Mouse (Mus musculus) hindbrain, embryonic 14.5 days (tissue): ENCODE data around the gene Hpse. TPM values are rescaled to one million over a fixed set of nuclear protein-coding genes. Genes with fewer than 3 reads are reported as not detected.

Experiments used
- ATAC-seq: fragments of 200-750 bp; cut with Nextera tagmentation; 2 replicates; pipeline ENCODE4 v1.8.0; 2017; ENCODE audit warnings: moderate number of reproducible peaks, mild to moderate bottlenecking, moderate TSS enrichment, moderate library complexity; ENCODE audit not compliant: low FRiP score
- DNase-seq: peaks from one replicate; pipeline ENCODE4 v3.0.0-alpha.2; 2015; ENCODE audit warnings: low spot score
- H3K27ac ChIP-seq: fragments of 300-500 bp; sonication (generic); 2 replicates; pipeline ENCODE4 v1.5.1; 2014; ENCODE audit warnings: mild to moderate bottlenecking, moderate library complexity
- H3K27me3 ChIP-seq: fragments of 300-500 bp; sonication (generic); 2 replicates; pipeline ENCODE4 v1.6.1; 2014; ENCODE audit warnings: mild to moderate bottlenecking, low read length, mixed read lengths; ENCODE audit not compliant: control insufficient read depth, insufficient read depth
- H3K36me3 ChIP-seq: fragments of 300-500 bp; sonication (generic); replicated peaks from 2 replicates; pipeline ENCODE4 v1.6.1; 2014; ENCODE audit not compliant: control insufficient read depth, insufficient read depth
- H3K4me1 ChIP-seq: fragments of 300-500 bp; sonication (generic); replicated peaks from 2 replicates; pipeline ENCODE4 v1.6.1; 2014; ENCODE audit warnings: antibody characterized with exemption, low read length, mixed read lengths; ENCODE audit not compliant: control insufficient read depth, insufficient read depth
- H3K4me2 ChIP-seq: fragments of 300-500 bp; sonication (generic); replicated peaks from 2 replicates; pipeline ENCODE4 v1.6.1; 2014; ENCODE audit warnings: mild to moderate bottlenecking, moderate library complexity
- H3K4me3 ChIP-seq: fragments of 300-500 bp; sonication (generic); replicated peaks from 2 replicates; pipeline ENCODE4 v1.5.1; 2014; ENCODE audit warnings: mild to moderate bottlenecking, low read length
- H3K9ac ChIP-seq: fragments of 300-500 bp; sonication (generic); 2 replicates; pipeline ENCODE4 v1.6.1; 2014
- H3K9me3 ChIP-seq: fragments of 300-500 bp; sonication (generic); 2 replicates; pipeline ENCODE4 v1.6.1; 2016; ENCODE audit warnings: low read length; ENCODE audit not compliant: control insufficient read depth
- WGBS: fragments of 180-500 bp; shearing (Covaris S2); extraction: QIAGEN DNeasy Blood & Tissue Kit; methylation state at CpG from one replicate; pipeline ENCODE4 v1.1.7; 2014; 5-methylcytosine and 5-hydroxymethylcytosine counted together
- polyA plus RNA-seq: library from polyadenylated mRNA; unstranded; fragments of >200 nt; fragmentation: Nextera tagmentation; extraction: Ambion mirVana; gene quantifications from 2 replicates; pipeline ENCODE4 v1.2.1, GENCODE M21; 2014

The Hpse gene
- polyA plus RNA-seq, 1 experiment from 2014 or later = 0.41 TPM

DNA sequence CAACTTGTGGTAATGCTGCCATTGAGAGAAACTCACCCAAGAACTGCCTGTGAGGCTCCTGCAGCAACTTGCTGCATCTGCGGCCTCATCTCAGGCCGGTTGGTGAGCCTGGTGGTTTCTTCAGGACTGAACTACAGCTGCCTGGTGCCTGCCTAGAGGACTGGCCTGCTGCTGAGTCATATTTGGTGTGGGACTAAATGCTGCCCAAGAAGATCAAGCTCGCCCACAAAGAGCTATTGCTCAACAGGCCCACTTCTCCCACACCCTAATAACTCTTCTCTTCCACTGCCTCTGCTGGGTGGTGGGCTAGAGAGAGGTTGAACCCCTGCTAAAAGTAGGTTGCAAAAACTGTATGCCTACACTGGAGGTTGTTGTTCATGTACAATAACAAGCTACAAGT lies 17.2 kb downstream of the Hpse start:
- ATAC-seq (no peak), DNase-seq (no peak)
- H3K4me2 ChIP-seq = no peak overlapping the region
- H3K36me3 ChIP-seq = no peaks in the 10 kb centered on the region
- H3K4me1 ChIP-seq = no peaks in the 10 kb centered on the region
- no peak overlapping the region for H3K4me3 ChIP-seq
- no peaks in the 10 kb centered on the region for H3K9me3 ChIP-seq
- H3K27ac ChIP-seq = no peak overlapping the region
- H3K9ac ChIP-seq = no peak overlapping the region
- 89% methylated on average over 3 of the region's 3 CpGs for WGBS
- no peaks in the 10 kb centered on the region for H3K27me3 ChIP-seq

DNA sequence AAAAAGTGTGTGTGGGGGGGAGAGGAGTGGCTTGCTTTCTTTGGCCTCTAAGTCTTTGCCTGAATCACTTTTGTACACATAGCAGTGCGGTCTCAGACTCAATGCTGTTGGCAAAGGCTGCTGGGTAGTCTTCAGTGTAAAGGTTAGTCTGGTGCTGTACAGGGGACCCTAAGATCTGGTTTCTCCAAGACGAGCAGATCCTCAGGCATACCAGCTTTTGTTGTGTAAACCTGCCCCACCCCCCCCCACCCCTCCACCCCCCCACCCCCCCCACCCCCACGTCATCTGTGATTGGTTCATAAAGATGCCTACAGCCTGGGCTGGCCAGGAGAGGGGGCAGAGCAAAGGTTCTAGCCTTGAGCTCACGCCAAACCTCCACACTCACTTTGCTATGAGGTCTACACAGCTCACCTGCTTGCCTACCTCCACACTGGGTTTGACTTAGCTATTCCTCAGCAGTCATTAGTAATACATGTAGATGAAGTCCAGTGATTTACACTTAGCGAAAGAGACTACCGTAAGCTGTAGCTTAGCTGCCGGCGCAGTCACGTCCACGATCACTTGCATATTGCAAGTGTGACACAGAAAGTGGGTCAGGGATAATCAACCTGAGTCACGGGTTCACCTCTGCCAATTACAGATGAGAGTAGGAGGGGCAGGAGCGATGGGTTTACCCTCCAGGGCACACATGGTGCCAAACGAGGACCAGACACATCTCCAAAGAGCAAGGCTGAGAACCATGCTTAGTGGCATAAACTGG lies 18.5 kb downstream of the Hpse start:
- H3K4me1 ChIP-seq = no peaks in the 10 kb centered on the region
- H3K27me3 ChIP-seq = no peaks in the 10 kb centered on the region
- no peak overlapping the region for H3K4me2 ChIP-seq
- H3K9me3 ChIP-seq = no peaks in the 10 kb centered on the region
- no peak for ATAC-seq
- WGBS = 80% methylated on average over 13 of the region's 13 CpGs
- no peaks in the 10 kb centered on the region for H3K36me3 ChIP-seq
- no peak overlapping the region for H3K27ac ChIP-seq
- H3K9ac ChIP-seq = no peak overlapping the region
- H3K4me3 ChIP-seq = no peak overlapping the region
- no peak for DNase-seq

DNA sequence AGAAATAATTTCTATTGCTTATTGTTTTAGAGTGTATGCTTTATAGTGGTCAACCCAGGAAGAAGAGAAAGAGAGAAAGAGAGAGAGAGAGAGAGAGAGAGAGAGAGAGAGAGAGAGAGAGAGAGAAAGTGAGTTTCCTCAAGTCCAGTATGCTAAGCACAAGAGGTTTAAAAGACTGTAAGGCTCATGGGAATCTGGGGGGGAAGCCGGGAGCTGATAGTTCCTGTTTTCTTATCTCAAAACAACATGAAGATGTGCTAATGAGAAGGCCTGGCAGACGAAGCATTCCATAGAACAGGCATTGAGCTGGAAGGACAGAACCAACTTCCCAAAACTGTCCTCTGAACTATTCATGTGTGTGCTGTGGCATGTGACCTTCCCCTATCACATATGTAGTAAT lies 21.6 kb downstream of the Hpse start:
- Histone ChIP-seq H3K27me3 (no peaks in the 10 kb centered on the region), H3K4me3 (no peak overlapping the region), H3K4me2 (no peak overlapping the region), H3K27ac (no peak overlapping the region), H3K36me3 (no peaks in the 10 kb centered on the region), H3K9ac (no peak overlapping the region), H3K4me1 (no peaks in the 10 kb centered on the region), H3K9me3 (no peaks in the 10 kb centered on the region)
- WGBS = 81% methylated on average over 2 of the region's 2 CpGs
- no peak for ATAC-seq
- DNase-seq = no peak

DNA sequence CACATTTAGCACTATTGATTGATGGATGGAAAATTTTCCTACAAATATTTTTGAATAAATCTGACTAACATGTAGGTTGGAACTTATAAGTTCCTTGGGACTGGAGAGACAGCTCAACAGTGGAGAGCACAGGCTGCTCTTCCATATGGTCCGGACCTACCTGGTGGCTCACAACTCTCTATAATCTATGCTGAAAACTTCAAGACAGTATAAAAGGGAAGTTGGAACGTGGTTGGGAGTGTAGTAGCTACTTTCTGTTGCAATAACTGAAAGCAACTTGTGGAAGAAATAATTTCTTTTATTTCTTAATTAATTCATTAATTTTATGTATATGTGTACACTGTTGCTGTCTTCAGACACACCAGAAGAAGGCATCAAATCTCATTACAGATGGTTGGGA lies 22.1 kb downstream of the Hpse start:
- Histone ChIP-seq H3K4me1 (no peaks in the 10 kb centered on the region), H3K27me3 (no peaks in the 10 kb centered on the region), H3K27ac (no peak overlapping the region), H3K9me3 (no peaks in the 10 kb centered on the region), H3K4me3 (no peak overlapping the region), H3K36me3 (no peaks in the 10 kb centered on the region), H3K9ac (no peak overlapping the region), H3K4me2 (no peak overlapping the region)
- no peak for DNase-seq
- 72% methylated on average over 2 of the region's 2 CpGs for WGBS
- no peak for ATAC-seq

DNA sequence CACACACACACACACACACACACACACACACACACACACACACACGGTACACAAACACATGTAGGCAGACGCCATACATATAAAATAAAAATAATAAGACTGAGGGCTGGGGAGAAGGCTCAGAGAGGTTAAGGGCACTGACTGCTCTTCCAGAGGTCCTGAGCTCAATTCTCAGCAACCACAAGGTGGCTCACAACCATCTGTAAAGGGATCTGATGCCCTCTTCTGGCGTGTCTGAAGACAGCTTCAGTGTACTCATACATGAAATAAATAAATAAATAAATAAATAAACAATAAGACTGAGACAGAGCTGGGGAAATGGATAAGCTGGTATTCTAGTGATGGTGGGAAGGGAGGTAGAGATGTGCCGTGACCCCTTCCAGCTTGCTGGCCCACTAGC lies 33.9 kb downstream of the Hpse start:
- 64% methylated on average over 4 of the region's 4 CpGs for WGBS
- ATAC-seq (no peak), DNase-seq (no peak)
- Histone ChIP-seq H3K4me1 (no peaks in the 10 kb centered on the region), H3K4me3 (no peak overlapping the region), H3K4me2 (no peak overlapping the region), H3K27me3 (no peaks in the 10 kb centered on the region), H3K9ac (no peak overlapping the region), H3K36me3 (no peaks in the 10 kb centered on the region), H3K27ac (no peak overlapping the region), H3K9me3 (no peaks in the 10 kb centered on the region)

DNA sequence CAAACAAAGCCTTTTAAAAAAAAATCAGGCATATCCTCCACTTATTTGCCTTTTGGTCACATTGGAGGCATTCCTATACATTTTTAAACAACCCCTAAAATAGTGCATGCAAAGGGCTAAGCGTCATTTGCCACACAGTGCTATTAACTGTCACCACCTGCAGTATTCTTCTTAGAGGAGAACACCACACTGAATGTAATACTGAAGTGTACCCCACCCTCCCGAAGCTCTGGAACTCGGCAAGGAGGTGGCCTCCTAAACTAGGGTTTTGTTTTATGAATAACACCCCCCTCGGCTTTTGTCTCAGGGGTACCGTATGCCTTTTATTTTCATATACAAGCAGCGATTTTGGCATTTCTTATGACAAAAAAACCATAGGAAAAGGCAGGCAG lies 39.0 kb downstream of the Hpse start:
- DNase-seq (no peak), ATAC-seq (no peak)
- no peak overlapping the region for H3K4me3 ChIP-seq
- no peaks in the 10 kb centered on the region for H3K36me3 ChIP-seq
- H3K9me3 ChIP-seq = no peaks in the 10 kb centered on the region
- no peaks in the 10 kb centered on the region for H3K4me1 ChIP-seq
- H3K9ac ChIP-seq = no peak overlapping the region
- no peak overlapping the region for H3K4me2 ChIP-seq
- H3K27me3 ChIP-seq = no peaks in the 10 kb centered on the region
- no peak overlapping the region for H3K27ac ChIP-seq
- WGBS = 77% methylated on average over 6 of the region's 6 CpGs

DNA sequence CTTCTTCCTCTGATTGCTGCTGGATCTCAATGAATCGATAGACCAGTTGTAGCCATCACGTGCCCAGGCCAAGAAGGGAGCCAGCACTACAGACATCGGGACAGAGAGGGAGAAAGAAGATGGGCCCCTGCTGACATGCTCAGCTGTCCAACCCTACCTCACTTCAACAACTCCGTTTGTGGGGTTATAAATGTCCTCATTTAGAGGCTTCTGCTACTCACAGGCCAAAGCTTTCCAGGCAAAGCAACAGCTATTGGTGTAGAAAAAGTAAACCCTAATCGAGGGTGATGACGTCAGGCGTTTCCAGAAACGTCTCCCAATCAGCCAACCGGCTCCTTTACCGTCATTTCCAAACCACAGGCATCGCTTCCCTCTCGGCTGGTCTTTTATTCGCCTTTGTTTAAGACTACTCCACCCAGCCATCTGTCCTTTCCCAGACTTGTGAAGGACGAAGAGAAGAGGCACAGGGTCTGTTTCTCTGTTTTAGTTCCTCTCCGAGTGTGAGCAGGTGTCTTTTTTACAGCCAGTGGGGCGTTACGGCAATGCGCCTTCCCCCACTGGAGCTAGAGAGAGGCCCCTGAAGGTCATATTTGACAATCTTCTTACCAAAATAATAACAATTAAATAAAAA lies 39.5 kb downstream of the Hpse start:
- no peak for DNase-seq
- Histone ChIP-seq H3K36me3 (no peaks in the 10 kb centered on the region), H3K27ac (no peak overlapping the region), H3K9ac (no peak overlapping the region), H3K4me3 (no peak overlapping the region), H3K4me1 (no peaks in the 10 kb centered on the region), H3K27me3 (no peaks in the 10 kb centered on the region), H3K9me3 (no peaks in the 10 kb centered on the region), H3K4me2 (no peak overlapping the region)
- no peak for ATAC-seq
- 53% methylated on average over 18 of the region's 18 CpGs for WGBS

DNA sequence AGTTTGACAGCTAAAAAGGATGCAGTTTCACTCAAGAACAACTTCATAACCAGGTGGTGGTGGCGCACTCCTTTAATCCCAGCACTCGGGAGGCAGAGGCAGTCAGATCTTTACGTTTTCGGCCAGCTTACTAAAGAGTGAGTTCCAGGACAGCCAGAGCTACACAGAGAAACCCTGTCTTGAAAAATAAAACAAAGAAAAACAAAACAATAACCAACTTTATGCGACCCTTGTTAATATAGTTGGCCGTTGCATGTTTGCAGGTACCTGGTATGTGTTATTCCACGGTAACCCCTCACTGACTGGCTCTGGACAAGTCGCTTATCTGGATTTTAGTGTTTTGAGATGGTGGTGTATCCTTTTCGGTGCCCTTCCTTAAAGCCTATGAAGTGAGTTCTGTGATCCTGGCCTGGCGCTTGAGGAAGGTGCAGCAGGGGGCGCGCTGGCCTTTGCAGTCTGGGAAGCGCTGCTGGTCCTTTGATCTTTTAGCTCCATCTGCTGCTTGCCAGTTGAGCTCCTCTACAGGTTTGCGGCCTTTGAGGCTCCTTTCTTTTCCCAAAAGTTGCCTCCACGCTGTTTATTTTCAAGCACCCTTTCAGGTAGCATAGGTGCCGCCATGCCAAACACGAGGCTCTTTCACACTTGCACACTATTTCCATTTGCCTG lies 44.7 kb downstream of the Hpse start, which contains the start of gene Coq2:
Gene Coq2, minus strand, starts transcription at position 430 of the 666 bp plus-strand sequence.
- Histone ChIP-seq H3K27me3 (no peaks in the 10 kb centered on the region), H3K4me1 (0 out of 2 replicates have a peak, but pooled peaks cover 12% of the 10 kb centered on the region), H3K9me3 (no peaks in the 10 kb centered on the region), H3K4me3 (peak within 1 kb of the TSS; percentile 89), H3K36me3 (no peaks in the 10 kb centered on the region), H3K9ac (peak within 1 kb of the TSS; percentile 92), H3K4me2 (peak within 1 kb of the TSS; percentile 82), H3K27ac (0 out of 2 replicates have a peak within 1 kb of the TSS, but pooled peaks have one; percentile 54)
- WGBS = 14% methylated on average over 17 of the region's 17 CpGs
- DNase-seq (peak; percentile 68), ATAC-seq (peak; percentile 34; the same call in 1 of the 2 replicates)

DNA sequence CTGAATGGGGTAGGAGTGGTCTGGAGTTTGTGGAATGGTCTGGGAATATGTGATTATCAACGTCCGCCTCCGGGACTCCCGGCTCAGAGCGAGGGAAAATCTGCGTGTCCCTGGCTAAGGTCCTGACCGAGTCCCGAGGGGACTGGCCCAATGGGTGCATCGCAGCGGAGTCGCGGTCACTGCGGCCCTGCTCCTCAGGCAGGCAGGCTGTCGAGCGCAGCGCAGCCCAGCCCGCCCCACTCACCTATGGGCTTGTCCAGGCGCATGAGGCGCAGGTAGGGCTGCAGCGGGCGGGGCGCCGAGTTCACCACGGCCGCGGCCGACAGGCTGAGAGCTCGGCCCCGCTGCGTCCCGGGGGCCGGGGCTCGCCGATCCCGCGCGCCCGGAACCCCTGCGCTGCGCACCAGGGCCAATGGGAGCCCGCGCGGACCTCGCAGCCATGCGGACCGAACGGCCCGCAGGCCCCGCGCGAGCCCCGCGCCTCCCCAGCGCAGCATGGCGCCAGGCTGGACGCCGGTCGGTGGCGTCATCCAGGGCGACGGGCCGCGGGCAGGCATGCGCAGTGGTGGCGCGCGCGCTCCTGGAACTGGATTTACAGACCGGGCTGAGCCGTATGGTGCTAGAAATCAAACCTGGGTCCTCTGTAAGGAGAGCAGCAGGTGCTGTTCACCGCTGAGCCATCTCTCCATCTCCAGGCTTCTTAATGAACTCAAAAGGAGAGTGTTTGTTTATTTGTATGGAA lies 45.6 kb downstream of the Hpse start:
- peak; percentile 96 for ATAC-seq
- under 1% methylated on average over 71 of the region's 71 CpGs for WGBS
- H3K9ac ChIP-seq = peak overlapping the region; percentile 92

More for the DNA sequence above, 45.6 kb downstream of the Hpse start:
- Histone ChIP-seq H3K4me3 (peak overlapping the region; percentile 89), H3K27me3 (no peaks in the 10 kb centered on the region), H3K4me1 (0 out of 2 replicates have a peak, but pooled peaks cover 12% of the 10 kb centered on the region), H3K9me3 (no peaks in the 10 kb centered on the region), H3K36me3 (no peaks in the 10 kb centered on the region), H3K4me2 (peak overlapping the region; percentile 82), H3K27ac (peak overlapping the region; percentile 54; the same call in 1 of the 2 replicates)
- peak; percentile 85 for DNase-seq
